9 mouse cellular contexts compared by ENCODE assay signal in the genomic region with DNA sequence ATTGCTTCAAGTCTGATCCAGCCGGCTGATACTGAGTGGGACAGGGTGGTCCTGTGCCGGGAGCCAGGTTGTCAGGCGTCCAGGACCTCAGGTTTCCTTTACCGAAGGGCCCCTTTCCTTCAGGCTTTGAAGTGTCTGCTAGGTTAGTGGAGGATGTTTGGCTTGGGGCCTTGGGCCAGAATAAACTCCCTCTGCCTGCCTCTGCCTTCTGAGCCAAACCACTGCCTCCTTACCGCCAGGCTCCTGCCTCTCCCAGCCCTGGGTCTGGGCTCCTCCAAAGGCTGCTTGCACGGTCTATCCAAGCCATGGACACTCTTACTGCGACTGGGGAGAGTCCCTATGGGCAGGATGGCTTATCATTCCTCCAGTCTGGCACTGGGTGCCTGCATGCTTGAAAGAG.
DNase-seq lines count a peak whose midpoint lies in the region; ATAC-seq and TF ChIP-seq lines count a peak whose summit lies in the region.
"Had no signal": no experiment of that assay in that cellular context is flagged by ENCODE, and none has a peak within 500 bp of the region (broad histone marks: within the 10 kb centered on the region; RNA-seq: fewer than 3 reads in every experiment).

No protein-coding gene starts in this region.

- no peak overlapping the region for H3K4me3 ChIP-seq in neural tube, embryonic 12.5 days
- no peak overlapping the region for H3K4me3 ChIP-seq in heart, embryonic 11.5 days (ENCODE audit: low read depth, low read length)
- H3K4me3 ChIP-seq in limb, embryonic 11.5 days (ENCODE audit: low read depth, low read length): no peak overlapping the region
- peak overlapping the region; percentile 23 for H3K4me3 ChIP-seq in stomach, postnatal 0 days (ENCODE audit: low read depth, low read length)
- H3K4me3 ChIP-seq: erythroblast, embryonic 14.5 days had no signal

- ATAC-seq in neural tube, embryonic 12.5 days (ENCODE audit: low FRiP score, low read depth): no peak
- peak; percentile 29; the same call in 1 of the 2 replicates for ATAC-seq in heart, embryonic 11.5 days (replicated peaks; ENCODE audit: insufficient number of reproducible peaks, low FRiP score, low TSS enrichment)
- ATAC-seq in limb, embryonic 11.5 days (ENCODE audit: insufficient number of reproducible peaks, low FRiP score, low TSS enrichment, low read depth): no peak
- ATAC-seq in stomach, postnatal 0 days (ENCODE audit: low FRiP score, low TSS enrichment): peak; percentile 13; the same call in 1 of the 2 replicates
- ATAC-seq in granulocyte monocyte progenitor cell, adult 5-6 weeks (replicated peaks; ENCODE audit: poor library complexity, severe bottlenecking): no peak

- H3K4me2 ChIP-seq in neural tube, embryonic 12.5 days (replicated peaks): peak overlapping the region; percentile 56
- peak overlapping the region; percentile 70 for H3K4me2 ChIP-seq in heart, embryonic 11.5 days
- H3K4me2 ChIP-seq in limb, embryonic 11.5 days (ENCODE audit: low read depth, severe bottlenecking): no peak overlapping the region; the same call in 1 of the 2 replicates
- H3K4me2 ChIP-seq in stomach, postnatal 0 days (replicated peaks; ENCODE audit: low read depth): peak overlapping the region; percentile 42

- H3K4me1 ChIP-seq in neural tube, embryonic 12.5 days: peaks cover 22% of the 10 kb centered on the region
- peaks cover 19% of the 10 kb centered on the region for H3K4me1 ChIP-seq in heart, embryonic 11.5 days (ENCODE audit: control insufficient read depth, insufficient read depth, low read length)
- H3K4me1 ChIP-seq in limb, embryonic 11.5 days (ENCODE audit: control insufficient read depth, insufficient read depth, low read length): peaks cover 27% of the 10 kb centered on the region
- peaks cover 9% of the 10 kb centered on the region for H3K4me1 ChIP-seq in stomach, postnatal 0 days (replicated peaks; ENCODE audit: control insufficient read depth, insufficient read depth)

- 9% methylated on average over 7 of the region's 7 CpGs for WGBS in neural tube, embryonic 12.5 days
- WGBS in heart, embryonic 11.5 days (ENCODE audit: insufficient replicate concordance): 5% methylated on average over 7 of the region's 7 CpGs
- WGBS in limb, embryonic 11.5 days: 12% methylated on average over 7 of the region's 7 CpGs
- WGBS in stomach, postnatal 0 days: 4% methylated on average over 7 of the region's 7 CpGs

- no peak for DNase-seq in neural tube, embryonic 10.5 days (ENCODE audit: extremely low spot score, low spot score)
- DNase-seq in limb, embryonic 11.5 days (ENCODE audit: low spot score): peak; percentile 25
- peak; percentile 26 for DNase-seq in stomach, postnatal 0 days (ENCODE audit: low spot score)
- DNase-seq in cerebellum, postnatal 4 days (ENCODE audit: low spot score in 2 of 2): no peak
- DNase-seq in cerebellum, postnatal 25 days: no peak

- no peaks in the 10 kb centered on the region for H3K9me3 ChIP-seq in neural tube, embryonic 12.5 days
- H3K9me3 ChIP-seq in heart, embryonic 11.5 days (replicated peaks; ENCODE audit: control insufficient read depth, low read length): no peaks in the 10 kb centered on the region
- no peaks in the 10 kb centered on the region for H3K9me3 ChIP-seq in limb, embryonic 11.5 days (ENCODE audit: control insufficient read depth, low read length)
- no peaks in the 10 kb centered on the region for H3K9me3 ChIP-seq in stomach, postnatal 0 days (ENCODE audit: control insufficient read depth, low read length)

- H3K36me3 ChIP-seq in neural tube, embryonic 12.5 days: no peaks in the 10 kb centered on the region
- H3K36me3 ChIP-seq in heart, embryonic 11.5 days (ENCODE audit: control insufficient read depth, insufficient read depth, low read length): no peaks in the 10 kb centered on the region
- no peaks in the 10 kb centered on the region for H3K36me3 ChIP-seq in limb, embryonic 11.5 days (ENCODE audit: control insufficient read depth, insufficient read depth, low read length)
- no peaks in the 10 kb centered on the region for H3K36me3 ChIP-seq in stomach, postnatal 0 days (ENCODE audit: control insufficient read depth, insufficient read depth, low read length)

- H3K27ac ChIP-seq in neural tube, embryonic 12.5 days: no peak overlapping the region
- peak overlapping the region; percentile 54; the same call in 1 of the 2 replicates for H3K27ac ChIP-seq in heart, embryonic 11.5 days (ENCODE audit: low read depth, low read length)
- peak overlapping the region; percentile 52; the same call in 1 of the 2 replicates for H3K27ac ChIP-seq in limb, embryonic 11.5 days (replicated peaks; ENCODE audit: low read depth, low read length)
- H3K27ac ChIP-seq in stomach, postnatal 0 days (replicated peaks): peak overlapping the region; percentile 91

- no peak for TF ChIP-seq CTCF in stomach, postnatal 0 days (IDR thresholded peaks at IDR 0.05; ENCODE audit: low read depth)

- H3K9ac ChIP-seq in neural tube, embryonic 12.5 days: no peak overlapping the region
- no peak overlapping the region for H3K9ac ChIP-seq in heart, embryonic 11.5 days (ENCODE audit: low read depth, low read length)
- peak overlapping the region; percentile 43; the same call in 1 of the 2 replicates for H3K9ac ChIP-seq in limb, embryonic 11.5 days (ENCODE audit: low read length)
- peak overlapping the region; percentile 52 for H3K9ac ChIP-seq in stomach, postnatal 0 days (ENCODE audit: low read length)

- TF ChIP-seq EP300 in stomach, postnatal 0 days (optimal IDR thresholded peaks at IDR 0.05): no peak

- H3K27me3 ChIP-seq in neural tube, embryonic 12.5 days (replicated peaks): peaks cover 13% of the 10 kb centered on the region; the same call in 1 of the 2 replicates
- peaks cover 13% of the 10 kb centered on the region for H3K27me3 ChIP-seq in heart, embryonic 11.5 days (ENCODE audit: control insufficient read depth, insufficient read depth, low read length)
- H3K27me3 ChIP-seq in limb, embryonic 11.5 days (ENCODE audit: control insufficient read depth, insufficient read depth, low read length): no peaks in the 10 kb centered on the region
- no peaks in the 10 kb centered on the region for H3K27me3 ChIP-seq in stomach, postnatal 0 days (ENCODE audit: control insufficient read depth, insufficient read depth, low read length)

Comparison
In these comparisons a context has a peak if more than half of its experiments do, and no peak if none do; other contexts are left out.
1. ATAC-seq: peak in heart, embryonic 11.5 days (single experiment) and stomach, postnatal 0 days (single experiment); none in neural tube, embryonic 12.5 days (single experiment), limb, embryonic 11.5 days (single experiment) and granulocyte monocyte progenitor cell, adult 5-6 weeks (single experiment).
2. H3K9ac ChIP-seq: peak in limb, embryonic 11.5 days (single experiment) and stomach, postnatal 0 days (single experiment); none in neural tube, embryonic 12.5 days (single experiment) and heart, embryonic 11.5 days (single experiment).
3. DNase-seq: peak in limb, embryonic 11.5 days (single experiment) and stomach, postnatal 0 days (single experiment); none in neural tube, embryonic 10.5 days (single experiment), cerebellum, postnatal 4 days (0 of 2) and cerebellum, postnatal 25 days (0 of 2).